Mouse (Mus musculus): Measurements from ENCODE around the gene Rragd. TPM values are rescaled to one million over a fixed set of nuclear protein-coding genes. Genes with fewer than 3 reads are reported as not detected.
A peak's percentile ranks its signal among the peaks of the same experiment; 100 is the strongest.

The Rragd gene
- polyA plus RNA-seq, 1 experiment from 2014 or later = 42.8 TPM

- Histone ChIP-seq H3K9ac (no peak overlapping the region), H3K9me3 (no peaks in the 10 kb centered on the region), H3K4me1 (no peaks in the 10 kb centered on the region), H3K36me3 (peaks cover 8% of the 10 kb centered on the region; the same call in 1 of the 2 replicates), H3K27ac (no peak overlapping the region), H3K4me3 (no peak overlapping the region), H3K4me2 (replicated peaks) (no peak overlapping the region), H3K27me3 (replicated peaks) (no peaks in the 10 kb centered on the region)
- ATAC-seq (ENCODE audit: low FRiP score, low read depth) = no peak
- 86% methylated on average over 8 of the region's 8 CpGs for WGBS
Measured at GRCm38 (mm10) chr4:33024420-33024819, 41.6 kb downstream of the Rragd start.

- no peak for ATAC-seq (ENCODE audit: low FRiP score, low read depth)
- no peak overlapping the region for H3K27ac ChIP-seq
- H3K27me3 ChIP-seq (replicated peaks) = no peaks in the 10 kb centered on the region
- H3K9ac ChIP-seq = no peak overlapping the region
- H3K4me3 ChIP-seq = no peak overlapping the region
- no peaks in the 10 kb centered on the region for H3K9me3 ChIP-seq
- H3K36me3 ChIP-seq = peaks cover 5% of the 10 kb centered on the region; the same call in 1 of the 2 replicates
- H3K4me2 ChIP-seq (replicated peaks) = 0 out of 2 replicates have a peak overlapping the region, but pooled peaks have one; percentile 9
- WGBS = 93% methylated on average over 7 of the region's 7 CpGs
- H3K4me1 ChIP-seq = peaks cover 10% of the 10 kb centered on the region; the same call in 1 of the 2 replicates
Measured at GRCm38 (mm10) chr4:33029104-33029503, 46.3 kb downstream of the Rragd start.

- H3K9ac ChIP-seq = peak overlapping the region; percentile 99
- ATAC-seq (ENCODE audit: low FRiP score, low read depth) = peak; percentile 82
- 2% methylated on average over 55 of the region's 55 CpGs for WGBS
- H3K4me3 ChIP-seq = peak overlapping the region; percentile 82
- H3K27ac ChIP-seq = peak overlapping the region; percentile 94
- H3K36me3 ChIP-seq = peaks cover 8% of the 10 kb centered on the region; the same call in 1 of the 2 replicates
- peaks cover 10% of the 10 kb centered on the region; the same call in 1 of the 2 replicates for H3K4me1 ChIP-seq
- H3K4me2 ChIP-seq (replicated peaks) = peak overlapping the region; percentile 66
- H3K9me3 ChIP-seq = no peaks in the 10 kb centered on the region
- no peaks in the 10 kb centered on the region for H3K27me3 ChIP-seq (replicated peaks)
Measured at GRCm38 (mm10) chr4:33030264-33031194, 47.7 kb downstream of the Rragd start.

GRCm38 (mm10) chr4:33031195-33031960, 48.5 kb downstream of the Rragd start, which contains the start of gene Ube2j1:
TSS of gene Ube2j1 (plus strand) at chr4:33031416.
- H3K27me3 ChIP-seq (replicated peaks) = no peaks in the 10 kb centered on the region

GRCm38 (mm10) chr4:33032045-33032444, 49.2 kb downstream of the Rragd start:
- peak overlapping the region; percentile 82 for H3K4me3 ChIP-seq
- peak overlapping the region; percentile 66 for H3K4me2 ChIP-seq (replicated peaks)
- H3K9ac ChIP-seq = peak overlapping the region; percentile 99
- no peaks in the 10 kb centered on the region for H3K9me3 ChIP-seq
- 0 out of 2 replicates have a peak overlapping the region, but pooled peaks have one; percentile 94 for H3K27ac ChIP-seq
- ATAC-seq (ENCODE audit: low FRiP score, low read depth) = no peak
- H3K27me3 ChIP-seq (replicated peaks) = no peaks in the 10 kb centered on the region
- H3K4me1 ChIP-seq = peaks cover 10% of the 10 kb centered on the region; the same call in 1 of the 2 replicates
- WGBS = 9% methylated on average over 4 of the region's 4 CpGs
- peaks cover 17% of the 10 kb centered on the region; the same call in 1 of the 2 replicates for H3K36me3 ChIP-seq

More at GRCm38 (mm10) chr4:33031195-33031960, 48.5 kb downstream of the Rragd start, which contains the start of gene Ube2j1:
- H3K4me3 ChIP-seq = peak within 1 kb of the TSS; percentile 82
- H3K9ac ChIP-seq = peak within 1 kb of the TSS; percentile 99
- H3K4me2 ChIP-seq (replicated peaks) = peak within 1 kb of the TSS; percentile 66
- peak; percentile 94 for ATAC-seq (ENCODE audit: low FRiP score, low read depth)
- peak within 1 kb of the TSS; percentile 94 for H3K27ac ChIP-seq
- no peaks in the 10 kb centered on the region for H3K9me3 ChIP-seq
- H3K4me1 ChIP-seq = peaks cover 10% of the 10 kb centered on the region; the same call in 1 of the 2 replicates
- H3K36me3 ChIP-seq = peaks cover 12% of the 10 kb centered on the region; the same call in 1 of the 2 replicates
- WGBS = under 1% methylated on average over 119 of the region's 123 CpGs

GRCm38 (mm10) chr4:33033515-33033914, 50.7 kb downstream of the Rragd start:
- Histone ChIP-seq H3K9ac (no peak overlapping the region), H3K4me1 (peaks cover 10% of the 10 kb centered on the region; the same call in 1 of the 2 replicates), H3K4me2 (replicated peaks) (no peak overlapping the region), H3K9me3 (no peaks in the 10 kb centered on the region), H3K36me3 (peaks cover 18% of the 10 kb centered on the region; the same call in 1 of the 2 replicates), H3K27me3 (replicated peaks) (no peaks in the 10 kb centered on the region), H3K27ac (no peak overlapping the region), H3K4me3 (no peak overlapping the region)
- 90% methylated on average over 6 of the region's 6 CpGs for WGBS
- no peak for ATAC-seq (ENCODE audit: low FRiP score, low read depth)

GRCm38 (mm10) chr4:33039826-33040225, 57.0 kb downstream of the Rragd start:
- no peaks in the 10 kb centered on the region for H3K9me3 ChIP-seq
- no peaks in the 10 kb centered on the region for H3K4me1 ChIP-seq
- H3K27ac ChIP-seq = no peak overlapping the region
- no peak overlapping the region for H3K4me3 ChIP-seq
- H3K36me3 ChIP-seq = peaks cover 73% of the 10 kb centered on the region
- no peak for ATAC-seq (ENCODE audit: low FRiP score, low read depth)
- WGBS = 87% methylated on average over 4 of the region's 4 CpGs
- no peak overlapping the region for H3K4me2 ChIP-seq (replicated peaks)
- H3K9ac ChIP-seq = no peak overlapping the region
- H3K27me3 ChIP-seq (replicated peaks) = no peaks in the 10 kb centered on the region

GRCm38 (mm10) chr4:33049601-33050000, 66.8 kb downstream of the Rragd start:
- Histone ChIP-seq H3K9ac (no peak overlapping the region), H3K27ac (no peak overlapping the region), H3K27me3 (replicated peaks) (no peaks in the 10 kb centered on the region), H3K4me3 (no peak overlapping the region), H3K4me2 (replicated peaks) (no peak overlapping the region), H3K36me3 (peaks cover 62% of the 10 kb centered on the region), H3K4me1 (no peaks in the 10 kb centered on the region), H3K9me3 (no peaks in the 10 kb centered on the region)
- WGBS = 95% methylated on average over 11 of the region's 11 CpGs
- ATAC-seq (ENCODE audit: low FRiP score, low read depth) = no peak

- no peak overlapping the region for H3K4me2 ChIP-seq (replicated peaks)
- no peaks in the 10 kb centered on the region for H3K4me1 ChIP-seq
- no peak overlapping the region for H3K9ac ChIP-seq
- WGBS = 90% methylated on average over 3 of the region's 3 CpGs
- H3K9me3 ChIP-seq = no peaks in the 10 kb centered on the region
- no peak overlapping the region for H3K4me3 ChIP-seq
- peaks cover 39% of the 10 kb centered on the region for H3K36me3 ChIP-seq
- ATAC-seq (ENCODE audit: low FRiP score, low read depth) = no peak
- H3K27ac ChIP-seq = no peak overlapping the region
- H3K27me3 ChIP-seq (replicated peaks) = no peaks in the 10 kb centered on the region
Measured at GRCm38 (mm10) chr4:33052055-33052454, 69.2 kb downstream of the Rragd start.

- Histone ChIP-seq H3K4me3 (no peak overlapping the region), H3K27me3 (replicated peaks) (no peaks in the 10 kb centered on the region), H3K4me2 (replicated peaks) (no peak overlapping the region), H3K9ac (no peak overlapping the region), H3K9me3 (no peaks in the 10 kb centered on the region), H3K36me3 (peaks cover 34% of the 10 kb centered on the region), H3K4me1 (no peaks in the 10 kb centered on the region), H3K27ac (no peak overlapping the region)
- no peak for ATAC-seq (ENCODE audit: low FRiP score, low read depth)
- 86% methylated on average over 5 of the region's 5 CpGs for WGBS
Measured at GRCm38 (mm10) chr4:33052650-33053049, 69.8 kb downstream of the Rragd start.

GRCm38 (mm10) chr4:33054426-33054825, 71.6 kb downstream of the Rragd start:
- no peak overlapping the region for H3K4me3 ChIP-seq
- no peaks in the 10 kb centered on the region for H3K9me3 ChIP-seq
- no peak for ATAC-seq (ENCODE audit: low FRiP score, low read depth)
- no peak overlapping the region for H3K27ac ChIP-seq
- no peak overlapping the region for H3K4me2 ChIP-seq (replicated peaks)
- no peak overlapping the region for H3K9ac ChIP-seq
- H3K4me1 ChIP-seq = no peaks in the 10 kb centered on the region
- peaks cover 23% of the 10 kb centered on the region for H3K36me3 ChIP-seq
- no peaks in the 10 kb centered on the region for H3K27me3 ChIP-seq (replicated peaks)

- WGBS = 78% methylated on average over 1 of the region's 1 CpGs
- no peaks in the 10 kb centered on the region for H3K9me3 ChIP-seq
- no peak for ATAC-seq (ENCODE audit: low FRiP score, low read depth)
- no peaks in the 10 kb centered on the region for H3K4me1 ChIP-seq
- H3K9ac ChIP-seq = no peak overlapping the region
- no peak overlapping the region for H3K4me3 ChIP-seq
- H3K27ac ChIP-seq = no peak overlapping the region
- H3K36me3 ChIP-seq = peaks cover 11% of the 10 kb centered on the region
- H3K4me2 ChIP-seq (replicated peaks) = no peak overlapping the region
- H3K27me3 ChIP-seq (replicated peaks) = no peaks in the 10 kb centered on the region
Measured at GRCm38 (mm10) chr4:33056317-33056716, 73.5 kb downstream of the Rragd start.

Measured in neural tube, embryonic 12.5 days (tissue).